Mouse (Mus musculus): Measurements from ENCODE around the gene Adam33. TPM values are rescaled to one million over a fixed set of nuclear protein-coding genes. Genes with fewer than 3 reads are reported as not detected.

Gene Adam33
- polyA plus RNA-seq, 1 experiment from 2014 or later, result 0.81 TPM

DNA sequence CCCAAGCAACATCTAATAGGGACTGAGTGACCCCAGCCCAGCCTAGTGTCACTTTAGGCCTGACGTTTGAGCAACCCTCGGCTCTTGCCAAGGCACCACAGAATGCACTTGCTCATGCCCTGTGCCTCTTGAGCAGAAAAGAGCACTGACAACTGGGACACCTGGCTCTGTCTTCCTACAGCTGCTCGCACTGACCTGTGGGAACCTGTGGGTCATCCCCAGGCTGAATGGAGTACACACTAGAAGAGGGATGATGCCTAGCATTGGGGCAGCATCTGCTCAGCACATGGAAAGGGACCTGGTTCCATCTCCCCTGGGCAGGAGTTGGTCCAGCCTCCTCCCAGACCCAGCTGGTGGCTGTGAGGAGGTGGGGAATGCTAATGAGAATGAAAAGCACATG, 36.7 kb downstream of the Adam33 start:
- no peak overlapping the region for H3K4me3 ChIP-seq (ENCODE audit: low read depth, low read length)
- H3K4me2 ChIP-seq (ENCODE audit: low read depth, low read length), result no peak overlapping the region
- H3K27me3 ChIP-seq (ENCODE audit: control insufficient read depth, insufficient read depth, low read depth, low read length), result no peaks in the 10 kb centered on the region
- no peak overlapping the region for H3K27ac ChIP-seq (ENCODE audit: low read length)
- 74% methylated on average over 3 of the region's 3 CpGs for WGBS (ENCODE audit: insufficient replicate concordance)
- ATAC-seq (ENCODE audit: low read depth), result no peak
- H3K9me3 ChIP-seq (replicated peaks; ENCODE audit: control insufficient read depth, low read length), result no peaks in the 10 kb centered on the region
- peaks cover 11% of the 10 kb centered on the region for H3K4me1 ChIP-seq (ENCODE audit: control insufficient read depth, low read depth, low read length)
- no peak overlapping the region for H3K9ac ChIP-seq (ENCODE audit: low read depth, low read length)
- peaks cover 2% of the 10 kb centered on the region; the same call in 1 of the 2 replicates for H3K36me3 ChIP-seq (ENCODE audit: control insufficient read depth, insufficient read depth)

DNA sequence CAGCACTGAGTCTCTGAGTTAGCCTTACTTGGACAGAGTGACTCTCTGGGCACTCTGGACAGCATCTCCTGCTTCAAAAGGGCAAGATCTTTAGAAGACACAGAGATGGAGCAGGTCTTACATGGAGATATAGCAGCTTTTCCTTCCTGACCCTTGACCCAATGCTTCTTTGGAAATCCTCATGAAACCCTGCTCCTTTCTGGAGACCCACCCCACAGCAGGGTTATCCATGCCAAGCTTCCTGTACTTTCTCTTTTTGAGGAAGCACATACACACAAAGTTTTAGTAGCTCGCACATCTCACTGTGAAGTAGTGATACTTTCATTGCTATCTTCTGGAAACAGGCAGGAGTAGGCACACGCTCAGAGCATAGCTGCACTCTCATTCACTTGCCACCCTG, 38.4 kb downstream of the Adam33 start:
- H3K9ac ChIP-seq (ENCODE audit: low read depth, low read length), result no peak overlapping the region
- no peak overlapping the region for H3K4me2 ChIP-seq (ENCODE audit: low read depth, low read length)
- peaks cover 8% of the 10 kb centered on the region; the same call in 1 of the 2 replicates for H3K36me3 ChIP-seq (ENCODE audit: control insufficient read depth, insufficient read depth)
- no peaks in the 10 kb centered on the region for H3K27me3 ChIP-seq (ENCODE audit: control insufficient read depth, insufficient read depth, low read depth, low read length)
- H3K27ac ChIP-seq (ENCODE audit: low read length), result no peak overlapping the region
- no peak for ATAC-seq (ENCODE audit: low read depth)
- 71% methylated on average over 2 of the region's 2 CpGs for WGBS (ENCODE audit: insufficient replicate concordance)
- no peaks in the 10 kb centered on the region for H3K9me3 ChIP-seq (replicated peaks; ENCODE audit: control insufficient read depth, low read length)
- no peak overlapping the region for H3K4me3 ChIP-seq (ENCODE audit: low read depth, low read length)
- peaks cover 2% of the 10 kb centered on the region; the same call in 1 of the 2 replicates for H3K4me1 ChIP-seq (ENCODE audit: control insufficient read depth, low read depth, low read length)

DNA sequence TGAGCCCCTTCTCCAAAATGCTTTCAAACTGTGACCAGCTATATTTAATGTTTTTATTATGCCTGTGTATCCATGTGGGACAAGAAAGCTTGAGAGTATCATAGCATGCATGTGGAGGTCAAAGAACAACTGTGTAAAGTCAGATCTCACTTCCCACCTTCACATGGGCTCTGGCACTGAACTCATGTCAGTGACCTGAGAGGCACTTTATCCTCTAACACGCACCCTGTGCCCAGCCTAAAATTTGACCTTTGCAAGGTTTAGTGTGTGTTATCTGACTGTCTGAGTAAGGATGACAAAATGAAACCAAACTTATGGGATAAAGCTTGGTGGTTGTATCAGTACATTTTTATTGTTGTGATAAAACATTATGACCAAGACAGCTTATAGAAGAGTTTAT, 53.0 kb downstream of the Adam33 start:
- Histone ChIP-seq H3K4me2 (ENCODE audit: low read depth, low read length) (no peak overlapping the region), H3K9ac (ENCODE audit: low read depth, low read length) (no peak overlapping the region), H3K4me3 (ENCODE audit: low read depth, low read length) (no peak overlapping the region), H3K36me3 (ENCODE audit: control insufficient read depth, insufficient read depth) (peaks cover 3% of the 10 kb centered on the region), H3K27me3 (ENCODE audit: control insufficient read depth, insufficient read depth, low read depth, low read length) (no peaks in the 10 kb centered on the region), H3K9me3 (replicated peaks; ENCODE audit: control insufficient read depth, low read length) (no peaks in the 10 kb centered on the region), H3K27ac (ENCODE audit: low read length) (no peak overlapping the region), H3K4me1 (ENCODE audit: control insufficient read depth, low read depth, low read length) (no peaks in the 10 kb centered on the region)
- ATAC-seq (ENCODE audit: low read depth), result no peak
- WGBS (ENCODE audit: insufficient replicate concordance), result 79% methylated on average over 1 of the region's 1 CpGs

DNA sequence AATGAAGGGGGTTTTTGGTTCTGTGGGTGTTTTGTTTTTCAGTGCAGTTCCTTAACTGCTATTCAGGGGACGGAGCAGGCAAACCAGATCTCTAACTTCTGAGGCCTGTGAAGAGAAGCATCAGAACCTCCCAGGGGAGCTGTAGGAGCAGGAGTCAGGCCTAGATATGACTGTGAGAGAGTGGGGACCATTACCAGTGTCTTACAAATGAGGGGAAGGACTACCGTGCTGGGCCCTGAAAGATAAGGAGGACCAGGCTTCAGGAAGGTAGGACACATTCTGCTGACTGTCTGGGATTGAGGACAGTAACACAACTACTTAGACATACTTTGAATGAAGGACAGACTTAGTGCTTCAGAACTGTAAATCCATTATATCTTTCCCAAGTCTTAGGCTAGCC, 54.5 kb downstream of the Adam33 start:
- 30% methylated on average over 2 of the region's 2 CpGs for WGBS (ENCODE audit: insufficient replicate concordance)
- Histone ChIP-seq H3K4me3 (ENCODE audit: low read depth, low read length) (no peak overlapping the region), H3K9me3 (replicated peaks; ENCODE audit: control insufficient read depth, low read length) (no peaks in the 10 kb centered on the region), H3K27ac (ENCODE audit: low read length) (no peak overlapping the region), H3K36me3 (ENCODE audit: control insufficient read depth, insufficient read depth) (0 out of 2 replicates have a peak, but pooled peaks cover 3% of the 10 kb centered on the region), H3K9ac (ENCODE audit: low read depth, low read length) (no peak overlapping the region), H3K4me1 (ENCODE audit: control insufficient read depth, low read depth, low read length) (no peaks in the 10 kb centered on the region), H3K4me2 (ENCODE audit: low read depth, low read length) (no peak overlapping the region), H3K27me3 (ENCODE audit: control insufficient read depth, insufficient read depth, low read depth, low read length) (no peaks in the 10 kb centered on the region)
- ATAC-seq (ENCODE audit: low read depth), result no peak

Small RNAs within 50 kb of the gene (microRNA-seq; reads per million reads assigned to microRNA genes)
- gene Mir6973b, result not detected

Other genes with a start within 250 kb of the Adam33 start
- gene 4930402H24Rik, start 157.4 kb downstream of the Adam33 start, polyA plus RNA-seq (2015; fragmentation: Nextera tagmentation; extraction: Ambion mirVana), result 12.3 and 13.4 TPM in 2 replicates
- 2.6 and 3.0 TPM in 2 replicates for gene Atrn, start 157.3 kb downstream of the Adam33 start, polyA plus RNA-seq (2015; fragmentation: Nextera tagmentation; extraction: Ambion mirVana)
- gene Gfra4, start 20.7 kb downstream of the Adam33 start, polyA plus RNA-seq (2015; fragmentation: Nextera tagmentation; extraction: Ambion mirVana), result 0.16 and 0.18 TPM in 2 replicates
- 1.4 and 1.8 TPM in 2 replicates for gene Siglec1, start 23.0 kb upstream of the Adam33 start, polyA plus RNA-seq (2015; fragmentation: Nextera tagmentation; extraction: Ambion mirVana)
- 2.0 TPM in 2 replicates for gene Hspa12b, start 63.5 kb upstream of the Adam33 start, polyA plus RNA-seq (2015; fragmentation: Nextera tagmentation; extraction: Ambion mirVana)
- not detected in 2 replicates for gene Gm11037, start 69.7 kb upstream of the Adam33 start, polyA plus RNA-seq (2015; fragmentation: Nextera tagmentation; extraction: Ambion mirVana)
- gene 1700037H04Rik, start 96.3 kb upstream of the Adam33 start, polyA plus RNA-seq (2015; fragmentation: Nextera tagmentation; extraction: Ambion mirVana), result 129 and 133 TPM in 2 replicates
- 3.0 and 3.2 TPM in 2 replicates for gene Cenpb, start 116.3 kb upstream of the Adam33 start, polyA plus RNA-seq (2015; fragmentation: Nextera tagmentation; extraction: Ambion mirVana)
- 255 and 284 TPM in 2 replicates for gene Cdc25b, start 123.1 kb upstream of the Adam33 start, polyA plus RNA-seq (2015; fragmentation: Nextera tagmentation; extraction: Ambion mirVana)
- 1.1 and 1.2 TPM in 2 replicates for gene Spef1, start 123.5 kb upstream of the Adam33 start, polyA plus RNA-seq (2015; fragmentation: Nextera tagmentation; extraction: Ambion mirVana)
- gene Ap5s1, start 143.3 kb upstream of the Adam33 start, polyA plus RNA-seq (2015; fragmentation: Nextera tagmentation; extraction: Ambion mirVana), result 16.4 and 18.4 TPM in 2 replicates
- 29.1 and 32.0 TPM in 2 replicates for gene Mavs, start 170.2 kb upstream of the Adam33 start, polyA plus RNA-seq (2015; fragmentation: Nextera tagmentation; extraction: Ambion mirVana)
- gene Pank2, start 198.7 kb upstream of the Adam33 start, polyA plus RNA-seq (2015; fragmentation: Nextera tagmentation; extraction: Ambion mirVana), result 15.6 and 16.9 TPM in 2 replicates

Data from liver, embryonic 16.5 days (tissue).